Mouse (Mus musculus): Measurements from ENCODE around the gene Glycam1.
"Not testable (repeated sequence)": the region's sequence is repeated elsewhere in the genome, so short reads cannot be mapped to it uniquely, and the experiment has no call there.

Gene Glycam1

DNA sequence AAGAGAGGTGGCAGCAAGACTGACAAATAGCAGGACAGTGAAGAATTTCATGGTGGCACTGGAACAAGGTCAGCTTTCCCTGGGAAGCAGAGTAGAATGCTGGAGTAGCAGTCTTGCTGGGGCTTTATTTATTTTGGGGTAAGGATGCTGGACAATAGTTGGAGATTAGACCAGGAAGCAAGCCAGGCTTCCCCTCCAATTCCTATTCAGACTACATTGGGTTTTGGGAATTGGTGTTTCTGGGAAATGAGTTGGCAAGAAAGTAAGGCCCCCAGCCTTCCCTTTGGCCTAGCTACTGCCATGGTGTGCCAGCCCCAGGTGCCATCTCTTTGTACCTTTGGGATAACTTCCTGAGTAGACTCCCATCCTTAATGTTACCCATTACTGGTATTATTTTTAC lies at the start of gene Glycam1:
Gene Glycam1 (minus strand): TSS at position 101 of the 400 bp plus-strand sequence.
- DNase-seq (ENCODE audit: low read depth, low spot score): no peak

DNA sequence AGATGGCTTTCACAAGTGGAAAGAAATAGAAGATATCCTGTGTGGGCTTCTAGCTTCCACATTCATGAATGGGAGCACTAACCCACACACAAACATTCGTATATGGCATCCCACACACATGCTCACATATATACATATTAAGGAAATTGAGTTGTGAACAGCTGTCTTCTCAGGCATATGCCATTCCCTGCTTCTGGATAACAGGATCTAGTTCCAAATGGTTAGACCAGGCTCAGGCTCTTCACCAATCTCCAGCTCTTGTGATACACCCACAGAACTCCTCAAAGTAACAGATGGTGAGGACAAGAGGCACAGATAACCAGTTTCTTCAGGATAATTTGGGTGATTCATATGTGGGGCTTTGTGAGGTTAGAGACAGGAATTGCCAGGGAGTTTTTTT lies 39.6 kb upstream of the Glycam1 start:
- no peak for DNase-seq (ENCODE audit: low read depth, low spot score)

DNA sequence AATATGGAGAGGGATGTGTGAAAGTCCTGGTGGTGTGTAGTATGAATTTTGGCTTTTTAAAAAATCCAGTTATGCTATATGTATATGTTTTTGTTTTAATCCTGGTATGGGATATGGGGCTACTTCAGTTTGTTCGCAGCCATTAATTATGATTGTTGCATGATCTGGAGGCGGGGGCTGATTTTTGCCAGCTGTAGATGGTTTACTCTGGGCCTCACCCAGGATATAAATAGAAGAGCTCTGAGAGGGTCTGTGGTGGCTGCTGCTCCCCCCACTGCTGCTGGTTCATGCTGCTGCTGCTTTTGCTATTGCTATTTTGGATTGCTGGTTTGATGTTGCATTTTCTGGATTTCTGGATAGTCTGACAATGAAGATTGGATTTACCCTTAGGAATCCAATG lies 25.9 kb upstream of the Glycam1 start:
- DNase-seq (ENCODE audit: low read depth, low spot score): no peak

DNA sequence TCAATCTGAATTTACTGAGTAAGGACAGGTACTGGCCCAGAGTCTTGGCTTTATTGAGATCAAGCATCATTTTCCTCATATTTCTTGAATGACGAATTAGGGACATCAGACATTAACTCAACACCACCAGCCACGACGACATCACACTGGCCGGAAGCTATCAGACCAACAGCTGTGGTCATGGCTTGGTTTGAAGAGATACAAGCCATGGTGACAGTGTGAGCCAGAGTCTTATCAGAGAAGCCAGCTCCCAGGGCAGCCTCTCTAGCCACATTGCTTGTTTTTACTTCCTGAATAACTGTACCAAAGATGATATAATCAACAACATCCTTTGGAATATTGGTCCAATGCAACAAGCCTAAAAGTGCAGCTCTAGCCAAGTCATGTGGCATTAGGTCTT lies 22.9 kb upstream of the Glycam1 start:
- not testable (repeated sequence) for DNase-seq (ENCODE audit: low read depth, low spot score)

DNA sequence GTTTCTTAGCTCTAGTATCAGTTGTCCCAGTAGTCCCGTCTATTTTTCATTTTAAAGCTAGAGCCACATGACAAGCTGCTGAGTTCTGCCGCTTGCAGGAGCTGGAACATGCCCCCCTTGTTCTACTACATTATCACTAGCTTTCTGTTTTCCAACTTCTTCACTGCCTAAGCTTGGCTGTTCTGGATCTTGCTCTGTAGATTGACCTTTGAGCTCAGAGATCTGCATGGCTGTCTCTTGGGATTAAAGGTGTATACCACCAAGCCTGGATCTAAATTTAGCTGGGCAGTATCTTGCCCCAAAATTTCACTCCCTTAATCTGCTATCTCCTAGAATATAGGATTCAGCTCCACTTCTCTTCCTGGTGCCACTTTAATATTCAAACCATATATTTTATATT lies 21.0 kb upstream of the Glycam1 start:
- no peak for DNase-seq (ENCODE audit: low read depth, low spot score)

DNA sequence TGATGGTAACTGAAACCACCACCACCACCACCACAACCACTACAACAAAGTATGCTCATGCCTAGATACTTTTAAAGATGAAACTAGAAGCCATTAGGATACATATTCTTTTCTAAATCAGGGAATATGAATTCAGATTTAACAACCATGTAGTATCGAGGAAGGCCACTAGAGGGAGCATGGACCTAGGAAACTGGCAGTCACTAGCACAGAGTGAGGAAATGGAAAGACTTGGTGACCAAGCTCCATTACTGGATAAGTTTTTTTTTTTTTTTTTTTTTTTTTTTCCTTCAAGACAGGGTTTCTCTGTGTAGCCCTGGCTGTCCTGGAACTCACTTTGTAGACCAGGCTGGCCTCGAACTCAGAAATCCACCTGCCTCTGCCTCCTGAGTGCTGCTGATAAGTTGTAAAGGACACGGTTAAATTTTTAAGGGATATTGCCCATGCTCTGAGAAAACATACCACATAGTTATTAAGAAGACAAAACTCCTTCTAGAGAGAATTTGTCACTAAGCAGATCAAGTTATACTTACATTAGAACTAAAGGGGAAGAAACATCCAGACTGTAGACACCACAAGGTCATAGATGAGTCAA lies 12.7 kb downstream of the Glycam1 start:
- peak; percentile 39 for DNase-seq (ENCODE audit: low read depth, low spot score)

DNA sequence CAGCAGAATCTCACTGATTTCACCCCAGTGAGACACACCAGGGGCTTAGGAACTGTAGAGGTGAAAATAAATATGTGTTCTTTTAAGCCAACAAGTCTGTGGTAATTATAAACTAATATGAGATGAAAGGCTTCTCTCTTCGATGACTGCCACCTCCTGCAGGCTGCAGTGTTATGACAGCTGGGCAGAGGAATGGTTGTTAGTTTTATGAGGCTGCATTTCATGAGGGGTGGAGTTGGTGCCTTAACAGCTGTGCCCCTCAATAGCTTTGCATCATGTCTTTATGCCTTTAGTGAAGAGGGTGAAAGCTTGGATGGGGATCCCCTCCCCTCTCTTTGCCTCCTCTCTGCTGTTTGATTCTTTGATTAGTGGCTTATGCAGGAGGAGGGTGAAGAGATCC lies 13.8 kb downstream of the Glycam1 start:
- DNase-seq (ENCODE audit: low read depth, low spot score): no peak

DNA sequence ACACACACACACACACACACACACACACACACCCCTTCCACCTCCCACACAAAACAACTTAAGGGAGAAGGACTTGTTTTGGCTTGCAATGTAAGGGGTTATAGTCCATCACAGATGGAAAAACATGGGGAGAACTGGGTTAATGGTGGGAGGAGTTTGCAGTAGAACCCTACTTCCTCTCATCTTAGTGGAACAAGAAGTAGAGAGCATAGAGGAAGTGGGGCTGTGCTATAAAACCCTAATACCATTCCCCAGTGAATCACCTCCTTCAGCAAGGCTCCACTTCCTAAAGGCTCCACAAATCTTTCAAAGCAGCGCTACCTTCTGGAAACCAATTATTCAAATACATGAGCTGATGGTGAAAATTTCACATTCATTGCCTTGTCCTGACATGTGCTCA lies 15.4 kb downstream of the Glycam1 start:
- DNase-seq (ENCODE audit: low read depth, low spot score): no peak

DNA sequence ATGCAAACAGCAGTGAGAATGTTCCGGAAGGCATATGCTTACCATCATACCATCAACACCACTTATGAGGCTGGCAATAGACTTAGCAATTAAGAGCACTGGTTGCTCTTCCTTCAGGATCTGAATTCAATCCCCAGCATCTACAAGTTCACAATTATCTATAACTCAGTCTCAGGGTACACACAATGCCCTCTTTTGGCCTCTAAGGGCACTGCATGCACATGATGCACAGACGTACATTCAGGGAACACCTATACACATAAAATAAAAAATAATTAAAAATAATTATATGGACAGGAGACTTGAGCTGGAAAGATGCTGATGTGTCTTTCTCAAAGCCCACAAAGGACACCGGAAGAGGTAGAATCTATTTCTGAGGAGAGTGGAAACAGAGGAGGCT lies 16.9 kb downstream of the Glycam1 start:
- DNase-seq (ENCODE audit: low read depth, low spot score): no peak

DNA sequence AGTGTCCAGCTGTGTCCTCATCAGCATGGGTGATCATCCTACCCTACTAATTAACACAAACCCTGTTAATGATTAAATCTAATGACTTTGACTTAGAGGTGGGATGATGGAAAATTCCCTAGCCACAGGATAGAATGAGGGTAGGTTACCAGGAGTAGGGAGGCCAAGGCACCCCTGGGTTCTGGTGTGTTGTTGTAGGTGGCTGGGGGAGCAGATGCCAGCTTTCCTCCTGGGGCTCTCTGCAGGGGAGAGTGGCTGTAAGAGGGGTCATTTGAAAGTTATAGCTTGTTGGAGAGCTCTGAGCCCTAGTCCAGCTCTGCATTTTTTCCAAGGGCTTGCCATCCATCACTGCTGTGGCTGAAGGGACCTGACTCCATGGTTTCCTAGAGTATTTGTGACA lies 22.4 kb downstream of the Glycam1 start:
- no peak for DNase-seq (ENCODE audit: low read depth, low spot score)

DNA sequence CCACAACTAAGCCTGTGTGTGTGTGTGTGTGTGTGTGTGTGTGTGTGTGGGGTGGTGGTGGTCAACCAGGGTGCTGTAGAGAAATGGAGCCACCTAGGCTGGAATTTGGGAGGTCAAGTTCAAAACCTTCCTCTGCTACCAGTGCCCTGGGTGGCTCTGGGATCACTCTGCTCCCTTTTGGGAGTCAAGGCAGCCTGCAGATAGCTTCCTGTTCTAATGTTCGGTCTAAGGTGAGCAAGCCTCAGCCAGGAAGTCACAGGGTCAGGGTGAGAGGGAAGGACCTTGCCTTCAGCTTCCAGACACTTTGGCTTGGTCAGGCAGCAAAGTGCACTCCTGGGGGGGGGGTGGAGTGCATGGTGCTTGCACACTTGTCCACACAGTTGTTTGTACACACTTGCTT lies 24.2 kb downstream of the Glycam1 start:
- no peak for DNase-seq (ENCODE audit: low read depth, low spot score)

DNA sequence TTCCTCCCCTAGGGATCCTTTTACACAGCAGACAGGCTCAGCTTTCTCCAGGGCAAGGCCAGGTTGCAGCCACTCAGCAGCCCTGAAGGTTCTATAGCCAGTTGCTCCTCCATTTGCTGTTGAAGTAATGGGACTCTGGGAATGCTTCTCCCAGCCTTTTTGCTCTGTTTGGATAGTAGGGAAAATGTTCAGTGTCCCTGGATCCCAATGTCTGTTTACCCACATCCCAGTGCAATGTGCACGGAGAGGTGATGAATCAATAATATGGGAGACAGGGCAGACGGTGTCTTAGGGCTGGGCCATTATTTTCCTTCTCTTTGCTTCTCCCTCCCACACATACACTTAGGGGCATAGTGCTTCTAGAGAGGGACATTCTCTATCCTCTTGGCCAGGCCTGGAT lies 25.6 kb downstream of the Glycam1 start:
- no peak for DNase-seq (ENCODE audit: low read depth, low spot score)

DNA sequence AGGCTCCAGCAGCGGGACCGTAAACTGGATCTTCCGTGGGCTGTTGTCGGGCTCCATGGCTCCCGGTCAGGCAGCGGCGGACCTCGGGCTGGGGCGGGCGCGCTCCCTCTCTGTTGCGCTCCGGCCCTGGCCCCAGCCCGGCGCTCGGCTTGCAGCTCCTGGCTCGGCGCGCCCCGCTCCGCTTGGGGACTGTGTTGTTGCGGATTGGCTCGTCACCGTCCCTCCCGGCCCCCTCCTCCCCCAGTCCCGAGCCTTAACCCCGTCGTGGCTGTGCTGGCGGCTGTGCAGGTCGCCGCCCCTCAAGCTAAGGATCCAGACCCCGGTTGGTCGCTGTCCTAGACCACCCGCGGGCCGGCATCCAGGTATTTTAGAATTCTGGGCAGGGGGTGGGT lies 27.1 kb downstream of the Glycam1 start, which contains the start of gene Ppp1r1a:
Gene Ppp1r1a (minus strand): TSS at position 182 of the 392 bp plus-strand sequence.
- DNase-seq (ENCODE audit: low read depth, low spot score): no peak

DNA sequence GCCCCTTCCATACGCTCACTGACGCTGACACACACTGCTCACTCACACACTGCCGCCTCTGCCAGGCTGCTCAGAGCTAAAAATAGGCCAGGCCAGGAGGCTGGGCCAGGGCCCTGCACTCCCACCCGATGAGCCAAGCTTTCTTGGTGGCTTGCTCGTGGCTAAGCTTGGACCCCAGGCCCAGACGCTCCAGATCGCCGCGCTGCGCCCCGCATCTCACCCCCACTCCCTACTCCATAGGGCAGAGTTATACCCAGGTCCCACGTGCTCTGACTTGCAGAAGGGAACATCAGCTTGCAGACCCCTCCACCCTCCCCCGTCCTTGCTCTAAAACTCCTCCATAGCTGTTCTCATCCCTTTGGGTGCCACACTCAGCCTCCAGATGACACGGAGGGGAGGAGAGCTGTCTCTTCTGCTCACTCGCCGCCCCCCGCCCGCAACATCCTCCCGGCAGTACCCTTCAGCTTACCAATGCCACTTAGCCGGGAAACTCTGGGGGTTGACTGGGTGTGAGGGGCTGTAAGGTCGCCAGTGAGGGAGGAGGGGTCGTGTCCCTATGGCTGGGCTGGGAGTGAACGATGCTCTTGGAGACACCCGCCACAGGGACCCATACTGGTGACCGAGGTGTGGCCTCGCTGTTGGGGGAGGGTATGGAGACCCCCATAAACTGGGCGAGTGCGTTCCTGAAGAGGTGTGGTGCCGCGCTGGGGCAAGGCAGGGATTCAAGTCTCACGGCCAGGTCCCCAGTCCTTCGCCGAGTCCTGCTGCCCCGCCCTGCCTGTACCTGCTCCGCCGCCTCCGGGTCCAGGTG lies 27.7 kb downstream of the Glycam1 start:
- DNase-seq (ENCODE audit: low read depth, low spot score): no peak

DNA sequence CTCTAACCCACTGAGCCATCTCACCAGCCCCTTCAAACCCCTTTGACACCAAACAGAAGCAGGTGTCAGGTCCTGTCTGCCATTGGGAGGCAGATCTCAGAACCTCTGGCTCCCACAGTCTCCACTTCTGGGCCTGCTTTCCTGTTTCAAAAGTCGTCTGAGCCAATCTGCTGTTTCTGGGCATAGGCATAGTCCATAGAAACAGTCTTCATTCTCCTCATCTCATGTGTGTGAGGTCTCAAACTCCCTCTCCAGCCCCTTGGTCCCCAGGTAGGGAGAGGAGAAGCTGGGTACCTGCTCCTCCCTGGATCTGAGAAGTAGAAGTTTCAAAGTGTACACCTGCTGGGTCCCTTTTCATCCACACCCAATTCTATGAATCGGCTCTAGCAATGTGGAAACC lies 28.4 kb downstream of the Glycam1 start:
- no peak for DNase-seq (ENCODE audit: low read depth, low spot score)

DNA sequence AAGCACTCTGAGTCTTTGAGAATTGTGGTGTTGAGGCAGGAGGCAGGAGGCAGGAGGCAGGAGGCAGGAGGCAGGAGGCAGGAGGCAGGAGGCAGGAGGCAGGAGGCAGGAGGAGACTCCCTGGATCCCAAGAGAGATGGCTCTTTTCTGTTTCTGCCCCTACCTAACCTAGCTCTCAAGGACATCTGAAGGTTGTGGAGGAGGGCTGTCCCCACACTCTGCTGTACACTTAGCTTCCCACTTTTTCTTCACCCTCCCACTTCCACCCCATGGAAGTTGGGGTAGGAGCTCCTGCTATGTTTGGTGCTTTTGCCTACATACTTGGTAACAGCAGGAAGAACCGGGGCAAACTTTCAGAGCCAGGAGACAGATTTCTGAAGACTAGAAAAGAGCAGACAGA lies 29.1 kb downstream of the Glycam1 start:
- no peak for DNase-seq (ENCODE audit: low read depth, low spot score)

DNA sequence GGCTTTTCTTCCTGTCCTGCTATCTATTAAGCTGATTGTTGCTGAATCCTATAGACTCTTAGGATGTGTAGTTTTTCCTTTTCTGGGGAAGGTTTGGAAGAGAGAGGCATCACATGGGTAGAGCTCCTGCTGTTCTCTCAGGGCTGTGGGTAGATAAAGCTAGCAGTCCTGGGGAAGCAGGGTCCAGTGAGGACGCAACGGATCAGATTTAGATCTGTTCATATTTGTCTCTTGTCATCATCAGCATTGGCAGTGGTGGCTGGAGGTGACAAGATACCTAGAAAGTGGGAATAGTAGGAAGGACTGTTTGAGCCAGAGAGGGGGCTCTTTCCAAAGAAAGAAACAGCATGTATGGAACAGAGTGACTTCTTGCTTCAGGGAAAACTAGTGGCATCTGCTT lies 29.9 kb downstream of the Glycam1 start:
- no peak for DNase-seq (ENCODE audit: low read depth, low spot score)

DNA sequence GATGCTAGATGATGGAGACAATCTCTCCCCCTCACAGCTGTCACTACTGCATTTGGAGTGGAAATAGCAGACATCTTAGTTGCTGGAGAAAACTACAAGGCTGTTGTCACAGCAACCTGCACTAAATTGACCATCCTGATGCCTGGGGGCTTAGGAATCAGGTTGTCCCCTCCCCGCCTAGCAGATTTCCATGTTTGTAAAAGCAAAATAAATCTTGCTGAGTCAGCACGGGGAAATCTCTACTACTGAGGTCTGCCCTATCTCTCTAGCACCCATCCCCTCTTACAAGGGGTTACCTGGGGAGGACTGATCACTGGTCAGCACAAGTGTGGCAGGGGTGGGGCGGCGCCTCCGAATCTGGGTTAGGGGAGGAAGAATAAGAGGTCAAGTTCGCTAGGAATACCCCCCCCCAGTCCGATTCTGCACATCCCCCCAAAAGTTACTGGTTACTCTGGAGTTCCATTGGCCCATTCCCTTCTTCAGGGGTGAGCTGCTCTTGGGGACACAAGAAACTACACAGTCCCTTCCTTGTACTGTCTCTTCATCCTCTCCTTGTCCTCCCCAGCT lies 30.7 kb downstream of the Glycam1 start:
- no peak for DNase-seq (ENCODE audit: low read depth, low spot score)

DNA sequence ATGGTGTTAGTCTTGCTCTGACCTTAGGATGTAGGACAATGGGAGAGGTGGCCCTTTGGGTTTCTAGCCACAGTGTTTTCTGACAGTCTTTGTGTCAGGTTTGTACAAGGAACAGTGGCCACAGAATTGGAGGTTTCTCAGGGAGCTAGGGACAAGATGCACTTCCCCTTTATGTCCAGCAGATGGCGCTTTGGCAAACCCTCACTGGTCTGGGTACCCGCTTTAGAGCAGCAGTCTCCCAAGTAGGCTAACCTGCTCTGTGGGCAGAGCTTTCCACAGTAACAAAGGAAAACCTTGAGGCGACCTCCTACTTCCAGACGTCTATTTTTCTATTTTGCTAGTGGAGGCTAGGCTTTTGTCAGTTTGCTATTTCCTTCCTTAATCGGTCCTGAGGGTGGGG lies 34.5 kb downstream of the Glycam1 start:
- peak; percentile 26 for DNase-seq (ENCODE audit: low read depth, low spot score)

DNA sequence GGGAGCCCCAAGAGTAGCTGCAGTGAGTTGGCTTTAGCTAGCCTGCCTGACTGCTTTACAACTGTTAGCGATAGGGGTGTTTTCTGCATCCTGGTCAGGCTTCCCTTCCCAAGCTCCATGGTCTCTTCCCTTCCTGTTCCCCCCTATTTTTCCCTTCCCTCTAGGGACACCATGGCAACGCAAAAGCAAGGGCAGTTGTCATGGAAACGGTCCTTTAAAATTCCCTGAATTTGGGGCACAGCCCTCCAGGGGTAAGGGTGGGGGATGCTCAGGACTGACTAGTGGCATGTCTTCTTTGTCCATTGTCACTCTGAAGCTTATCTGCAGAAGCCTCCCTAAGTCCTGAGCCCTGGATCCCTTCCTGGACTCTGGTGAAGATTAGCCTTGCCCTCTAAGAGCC lies 41.7 kb downstream of the Glycam1 start:
- DNase-seq (ENCODE audit: low read depth, low spot score): no peak

DNA sequence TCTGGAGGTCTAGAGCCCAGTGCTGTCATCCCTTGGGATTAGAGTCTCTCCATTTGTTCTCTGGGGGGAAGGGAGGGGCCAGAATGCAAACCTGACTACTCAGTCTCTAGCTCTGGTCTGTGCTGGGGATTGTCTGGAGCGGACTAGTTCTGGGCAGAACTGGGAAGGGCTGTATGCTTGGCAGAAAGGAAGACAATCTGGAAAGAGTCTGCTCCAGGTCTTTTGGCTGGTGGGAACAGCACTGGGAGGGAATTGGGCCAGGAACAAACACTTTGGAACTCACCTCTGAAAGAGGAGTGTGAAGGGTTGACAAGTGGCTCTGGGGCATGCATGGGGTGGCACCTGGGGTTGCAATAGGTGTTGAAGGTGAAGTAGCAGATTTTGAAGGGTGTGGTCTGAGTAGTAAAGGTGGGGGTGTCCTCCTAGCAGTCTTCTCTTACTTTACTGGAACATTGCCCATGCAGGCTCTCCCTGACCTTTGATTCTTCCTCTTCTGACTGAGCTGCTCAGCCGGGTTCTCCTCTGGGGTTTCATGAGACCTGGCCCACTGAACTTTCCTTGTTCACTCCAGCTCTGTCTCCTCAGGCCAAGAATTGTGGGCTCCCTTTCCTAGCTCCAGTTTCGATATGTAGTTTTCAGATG lies 42.3 kb downstream of the Glycam1 start:
- DNase-seq (ENCODE audit: low read depth, low spot score): no peak

Data from CD4-positive helper T cell, adult 2 months (primary cell).